Mouse (Mus musculus): ENCODE measurements around the gene Olfr1295. TPM values are rescaled to one million over a fixed set of nuclear protein-coding genes. Genes with fewer than 3 reads are reported as not detected.

The Olfr1295 gene
- not detected in 4 replicates for total RNA-seq (2023)

GRCm38 (mm10) chr2:111569581-111569980 is at the start of gene Olfr1295:
TSS of gene Olfr1295 (minus strand) at chr2:111569681.

GRCm38 (mm10) chr2:111540191-111540590 is 29.3 kb downstream of the Olfr1295 start, which contains the start of gene Olfr1294:
TSS of gene Olfr1294 (minus strand) at chr2:111540291.

GRCm38 (mm10) chr2:111524903-111525302 is 44.6 kb downstream of the Olfr1295 start, which contains the start of gene Olfr1293-ps:
TSS of gene Olfr1293-ps (plus strand) at chr2:111525203.

Other genes with a start within 250 kb of the Olfr1295 start
- not detected in 4 replicates for gene Olfr1281, start 243.2 kb downstream of the Olfr1295 start, total RNA-seq (2023)
- not detected in 4 replicates for gene Olfr1282, start 233.6 kb downstream of the Olfr1295 start, total RNA-seq (2023)
- gene Olfr1283, start 202.9 kb downstream of the Olfr1295 start, total RNA-seq (2023), result not detected in 4 replicates
- not detected in 4 replicates for gene Olfr1284, start 194.2 kb downstream of the Olfr1295 start, total RNA-seq (2023)
- gene Olfr1286, start 146.6 kb downstream of the Olfr1295 start, total RNA-seq (2023), result not detected in 4 replicates
- not detected in 4 replicates for gene Olfr1287, start 120.5 kb downstream of the Olfr1295 start, total RNA-seq (2023)
- gene Olfr1288, start 95.6 kb downstream of the Olfr1295 start, total RNA-seq (2023), result not detected in 4 replicates
- gene Olfr1289, start 88.9 kb downstream of the Olfr1295 start, total RNA-seq (2023), result not detected in 4 replicates
- not detected in 4 replicates for gene Olfr1290, start 75.9 kb downstream of the Olfr1295 start, total RNA-seq (2023)
- gene Olfr1291-ps1, start 72.5 kb downstream of the Olfr1295 start, total RNA-seq (2023), result not detected in 4 replicates
- gene Olfr1293-ps, start 44.5 kb downstream of the Olfr1295 start, total RNA-seq (2023), result not detected in 4 replicates
- gene Olfr1294, start 29.4 kb downstream of the Olfr1295 start, total RNA-seq (2023), result not detected in 4 replicates
- not detected in 4 replicates for gene Olfr1297, start 56.8 kb upstream of the Olfr1295 start, total RNA-seq (2023)
- not detected in 4 replicates for gene Olfr1298, start 79.5 kb upstream of the Olfr1295 start, total RNA-seq (2023)
- not detected in 4 replicates for gene Olfr1299, start 91.7 kb upstream of the Olfr1295 start, total RNA-seq (2023)
- not detected in 4 replicates for gene Olfr1301, start 181.3 kb upstream of the Olfr1295 start, total RNA-seq (2023)
- gene Olfr1302, start 207.7 kb upstream of the Olfr1295 start, total RNA-seq (2023), result not detected in 4 replicates

All from B cell, adult 62 days (primary cell).